In genomic region chr9:63709266-63709665, GRCm38 (mm10) we compare ENCODE assay signal across 18 mouse cellular contexts. TPM values are rescaled to one million over a fixed set of nuclear protein-coding genes. Genes with fewer than 3 reads are reported as not detected.
DNase-seq lines count a peak whose midpoint lies in the region; ATAC-seq and TF ChIP-seq lines count a peak whose summit lies in the region.
"Had no signal": no experiment of that assay in that cellular context is flagged by ENCODE, and none has a peak within 500 bp of the region (broad histone marks: within the 10 kb centered on the region; RNA-seq: fewer than 3 reads in every experiment).

No protein-coding gene starts in this region.

- H3K9ac ChIP-seq in stomach, postnatal 0 days (ENCODE audit: low read length), result no peak overlapping the region

- no peaks in the 10 kb centered on the region for H3K9me3 ChIP-seq in stomach, postnatal 0 days (ENCODE audit: control insufficient read depth, low read length)

- peak; percentile 54 for TF ChIP-seq CTCF in layer of hippocampus, adult 2 months (conservative IDR thresholded peaks at IDR 0.05)
- TF ChIP-seq CTCF in stomach, postnatal 0 days (IDR thresholded peaks at IDR 0.05; ENCODE audit: low read depth), result peak; percentile 60

- H3K4me2 ChIP-seq in stomach, postnatal 0 days (replicated peaks; ENCODE audit: low read depth), result no peak overlapping the region

- peak; percentile 43 for DNase-seq in adrenal gland, postnatal 14 days
- no peak for DNase-seq in adrenal gland, adult 18-20 months (ENCODE audit: low spot score in 2 of 2)
- no peak for DNase-seq in layer of hippocampus, adult 2 months (ENCODE audit: low spot score in 2 of 2)
- no peak for DNase-seq in layer of hippocampus, postnatal 25 days (ENCODE audit: extremely low spot score in 1 of 2, low spot score in 1 of 2)
- peak; percentile 58 for DNase-seq in thymus, postnatal 4 days
- no peak for DNase-seq in thymus, postnatal 14 days
- no peak for DNase-seq in stomach, postnatal 0 days (ENCODE audit: low spot score)
- DNase-seq: adrenal gland, adult 2 months; cerebellum, adult 9-11 months; heart, postnatal 10 days; kidney, postnatal 10 days; right cerebral cortex, postnatal 4 days had no signal

- H3K36me3 ChIP-seq in stomach, postnatal 0 days (ENCODE audit: control insufficient read depth, insufficient read depth, low read length), result peaks cover 2% of the 10 kb centered on the region; the same call in 1 of the 2 replicates

- H3K4me1 ChIP-seq in stomach, postnatal 0 days (replicated peaks; ENCODE audit: control insufficient read depth, insufficient read depth), result peaks cover 8% of the 10 kb centered on the region; the same call in 1 of the 2 replicates

- no peak overlapping the region for H3K4me3 ChIP-seq in layer of hippocampus, adult 2 months
- H3K4me3 ChIP-seq in stomach, postnatal 0 days (ENCODE audit: low read depth, low read length), result no peak overlapping the region
- H3K4me3 ChIP-seq: forebrain, embryonic 10.5 days; midbrain, embryonic 10.5 days; myocyte had no signal

- no peak overlapping the region for H3K27ac ChIP-seq in layer of hippocampus, adult 2 months
- no peak overlapping the region for H3K27ac ChIP-seq in stomach, postnatal 0 days (replicated peaks)
- H3K27ac ChIP-seq: forebrain, embryonic 10.5 days; midbrain, embryonic 10.5 days had no signal

- no peak for ATAC-seq in stomach, postnatal 0 days (ENCODE audit: low FRiP score, low TSS enrichment)
- ATAC-seq in erythroblast, adult 5-6 weeks (replicated peaks; ENCODE audit: low FRiP score, poor library complexity, severe bottlenecking), result no peak
- ATAC-seq: hindbrain, embryonic 16.5 days; Patski had no signal

- no peaks in the 10 kb centered on the region for H3K27me3 ChIP-seq in stomach, postnatal 0 days (ENCODE audit: control insufficient read depth, insufficient read depth, low read length)
- H3K27me3 ChIP-seq: Patski had no signal

- no peak for TF ChIP-seq EP300 in stomach, postnatal 0 days (optimal IDR thresholded peaks at IDR 0.05)

RNA-seq across cellular contexts. Expression of gene Smad3, which starts 48.5 kb away (rescaled TPM):
- 26.5 and 32.9 TPM in 2 replicates for total RNA-seq in adrenal gland, postnatal 14 days (2021)
- 10 to 100 TPM; 24.6 to 25.2 TPM for total RNA-seq in adrenal gland, adult 18-20 months (2021)
- total RNA-seq in layer of hippocampus, adult 2 months (2021), result 10 to 100 TPM; 48.7 to 49.6 TPM
- 10 to 100 TPM; 38.0 to 44.6 TPM for total RNA-seq in layer of hippocampus, postnatal 25 days (2021)
- polyA plus RNA-seq in stomach, postnatal 0 days (2015; fragmentation: Nextera tagmentation; extraction: Ambion mirVana), result 5.3 and 6.4 TPM in 2 replicates
- 3.5 and 14.6 TPM in 2 replicates for total RNA-seq in erythroblast, adult 5-6 weeks (2015; ENCODE audit: low replicate concordance)
- total RNA-seq in erythroblast, adult 5-6 weeks (2017; ENCODE audit: low replicate concordance), result 2.7 and 2.8 TPM in 2 replicates

Comparison
In these comparisons a context has a peak if more than half of its experiments do, and no peak if none do; other contexts are left out.
1. DNase-seq: peak in adrenal gland, postnatal 14 days (single experiment) and thymus, postnatal 4 days (single experiment); none in adrenal gland, adult 18-20 months (0 of 2), layer of hippocampus, adult 2 months (0 of 2), layer of hippocampus, postnatal 25 days (0 of 2), thymus, postnatal 14 days (single experiment) and stomach, postnatal 0 days (single experiment).